Mouse (Mus musculus) MN1 (cell line): ENCODE measurements around the gene Hist1h3g.

Source experiments
- DNase-seq: peaks from one replicate; pipeline ENCODE4 v3.0.0-alpha.2; 2016; ENCODE audit warnings: low spot score

Hist1h3g gene

DNA sequence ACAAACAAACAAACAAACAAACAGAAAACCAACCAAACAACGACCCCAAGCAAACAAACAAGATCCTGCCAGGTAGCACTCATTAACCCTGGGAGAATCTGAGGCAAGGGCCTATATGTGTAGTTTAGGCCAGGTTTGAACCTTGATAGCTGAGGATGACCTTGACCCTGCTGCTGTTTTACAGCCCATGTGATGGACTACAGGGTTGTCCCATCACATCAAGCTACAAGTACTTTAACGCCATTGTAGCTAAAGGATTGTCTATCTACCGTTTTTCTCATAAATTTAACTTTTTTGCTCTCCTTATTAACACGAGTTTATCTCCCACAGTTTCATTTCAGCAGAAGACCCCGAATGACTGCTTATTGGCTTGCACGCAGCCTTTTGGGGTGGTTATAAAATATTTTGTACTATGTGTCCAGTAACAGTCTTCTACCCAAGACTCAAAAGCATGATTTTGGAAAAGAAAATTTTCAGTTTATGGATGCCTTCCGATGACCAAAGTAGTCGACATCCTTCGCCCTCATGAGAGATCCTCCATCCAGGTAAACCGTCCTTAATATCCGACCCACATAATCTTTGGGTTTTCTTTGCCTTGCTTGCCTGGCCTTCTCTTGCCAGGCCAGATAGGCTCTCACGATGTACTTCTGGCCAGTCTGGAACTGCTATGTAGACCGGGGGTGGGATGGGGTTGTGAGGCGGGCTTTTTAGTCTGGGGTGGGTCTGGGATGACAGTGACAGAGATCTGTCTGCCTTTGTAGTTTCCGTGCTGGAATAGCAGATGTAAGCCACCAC lies 19.2 kb upstream of the Hist1h3g start:
- DNase-seq = no peak

DNA sequence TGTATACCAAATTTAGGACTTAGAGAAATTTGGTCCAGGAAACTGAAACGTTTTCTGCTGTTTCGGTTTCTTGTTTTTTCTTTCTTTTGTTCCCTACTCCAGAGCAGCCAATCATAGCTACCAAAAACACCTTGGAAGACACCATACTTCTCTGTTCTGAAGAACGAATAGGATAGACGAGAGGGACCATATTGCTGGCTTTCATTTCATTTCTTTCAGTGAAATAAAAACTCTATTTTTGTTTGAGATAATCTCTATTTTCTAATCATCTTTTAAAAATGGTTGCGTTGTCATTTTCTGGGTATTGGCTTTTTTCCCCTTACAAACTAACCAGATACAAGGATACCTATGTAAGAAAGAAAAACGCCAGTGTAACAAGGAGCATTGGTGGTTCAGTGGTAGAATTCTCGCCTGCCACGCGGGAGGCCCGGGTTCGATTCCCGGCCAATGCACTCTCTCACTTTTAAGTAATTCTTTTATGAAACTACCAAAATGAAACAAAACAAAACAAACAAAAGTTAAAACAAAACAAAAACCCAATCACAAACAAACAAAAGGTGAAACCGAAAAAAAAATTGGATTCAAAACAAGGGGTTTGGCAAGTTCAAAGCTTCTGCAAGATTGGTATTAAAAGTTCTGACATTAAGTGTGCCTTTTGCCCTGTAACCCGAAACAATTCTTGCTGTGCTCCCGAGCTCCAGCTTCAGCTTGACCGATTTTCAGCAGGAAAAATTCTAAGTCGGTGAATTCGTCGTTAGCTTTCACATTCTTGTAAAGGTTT lies 18.2 kb upstream of the Hist1h3g start:
- peak; percentile 82 for DNase-seq

DNA sequence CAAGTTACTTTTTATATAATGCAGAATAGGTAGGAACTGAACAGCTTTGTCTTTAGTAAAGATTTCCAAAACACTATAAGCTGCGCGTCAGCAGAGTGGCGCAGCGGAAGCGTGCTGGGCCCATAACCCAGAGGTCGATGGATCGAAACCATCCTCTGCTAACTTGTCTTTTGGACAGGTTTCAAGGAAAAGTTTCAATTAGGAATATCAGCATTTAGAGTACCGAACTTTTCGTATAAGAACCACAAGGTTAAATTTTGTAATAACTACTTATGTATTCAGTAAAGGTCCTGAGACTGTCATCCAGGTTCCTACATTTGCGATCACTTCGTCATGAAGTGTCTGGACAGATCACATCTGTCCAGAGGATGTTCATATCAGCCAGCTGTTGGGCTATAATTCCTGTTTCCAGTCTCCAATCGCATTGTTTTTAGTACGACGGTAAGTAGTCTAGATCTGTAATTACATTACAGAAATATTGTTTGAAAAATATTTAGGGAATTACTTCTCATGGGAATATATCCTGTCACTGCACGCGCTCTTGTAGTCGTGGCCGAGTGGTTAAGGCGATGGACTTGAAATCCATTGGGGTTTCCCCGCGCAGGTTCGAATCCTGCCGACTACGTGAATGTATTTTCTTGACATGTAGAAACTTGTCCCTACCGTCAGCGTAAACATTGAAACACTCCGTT lies 17.5 kb upstream of the Hist1h3g start:
- DNase-seq = peak; percentile 86

DNA sequence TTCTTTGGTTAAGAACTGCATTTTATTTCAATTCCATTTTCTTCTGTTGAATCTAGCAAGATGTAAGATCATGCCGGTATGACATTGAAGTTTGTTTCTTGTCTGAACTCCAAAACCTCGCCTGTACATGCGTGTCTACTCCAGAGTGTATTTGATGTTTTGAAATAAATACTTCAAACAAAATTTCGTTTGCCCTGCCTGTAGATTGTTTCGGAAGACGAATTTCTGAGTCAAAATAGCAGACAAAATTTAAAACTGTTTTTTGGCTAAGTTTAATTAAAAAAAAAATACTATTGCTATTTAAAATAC lies 17.0 kb upstream of the Hist1h3g start:
- DNase-seq = no peak

DNA sequence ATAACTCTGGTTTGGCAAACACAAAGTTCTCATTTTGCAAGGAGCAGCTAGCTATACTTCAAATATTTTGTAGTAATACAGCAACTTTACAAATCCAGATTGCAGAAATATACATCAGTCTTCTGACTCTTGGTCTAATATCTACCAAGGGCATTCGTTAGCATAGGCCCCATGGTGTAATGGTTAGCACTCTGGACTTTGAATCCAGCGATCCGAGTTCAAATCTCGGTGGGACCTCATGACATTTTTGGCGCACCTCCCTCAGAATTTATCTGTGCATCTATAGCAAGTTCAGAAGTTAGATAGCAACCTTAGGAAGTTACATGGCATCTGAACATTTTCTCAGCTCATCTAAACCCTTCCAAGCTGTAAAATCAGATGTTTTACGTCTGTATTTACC lies 16.3 kb upstream of the Hist1h3g start:
- DNase-seq = peak; percentile 85

DNA sequence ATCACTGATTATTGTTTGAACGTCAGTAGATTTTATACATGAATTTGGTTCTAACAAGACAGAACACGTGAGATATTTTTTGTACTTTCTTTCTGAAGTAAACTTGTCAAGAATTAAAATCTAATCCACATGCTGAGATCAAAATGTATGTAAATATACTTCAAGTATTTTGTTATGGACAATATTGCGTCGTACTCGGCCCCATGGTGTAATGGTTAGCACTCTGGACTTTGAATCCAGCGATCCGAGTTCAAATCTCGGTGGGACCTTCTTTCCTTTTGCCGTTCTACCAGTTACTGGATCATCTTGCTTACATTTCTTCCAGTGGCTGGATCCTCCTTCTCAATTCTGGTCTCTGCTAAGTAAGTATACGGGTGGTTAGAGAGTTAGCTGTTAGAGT lies 15.8 kb upstream of the Hist1h3g start:
- DNase-seq = peak; percentile 85

DNA sequence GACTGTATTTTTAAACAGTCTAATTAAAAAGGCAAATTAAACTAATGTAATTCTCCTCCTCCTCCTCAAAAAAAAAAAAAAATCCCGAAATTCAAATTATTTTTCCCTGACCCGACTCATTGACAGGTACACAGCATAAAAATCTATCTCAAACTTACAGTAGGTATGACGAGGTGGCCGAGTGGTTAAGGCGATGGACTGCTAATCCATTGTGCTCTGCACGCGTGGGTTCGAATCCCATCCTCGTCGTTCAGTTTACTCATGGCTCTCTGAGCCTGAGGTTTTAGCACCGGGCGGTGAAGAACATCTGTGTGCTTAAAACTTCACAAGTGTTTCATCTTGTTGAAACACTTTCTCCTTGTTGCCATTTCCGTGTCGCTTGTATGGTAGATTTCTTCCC lies 13.5 kb upstream of the Hist1h3g start:
- peak; percentile 77 for DNase-seq

- DNase-seq = no peak
These were observed 11.2 kb upstream of the Hist1h3g start for GRCm38 (mm10) chr13:23523976-23524375.

GRCm38 (mm10) chr13:23524654-23525053 lies 10.6 kb upstream of the Hist1h3g start:
- peak; percentile 83 for DNase-seq

- peak; percentile 67 for DNase-seq
These were observed 9.3 kb upstream of the Hist1h3g start for GRCm38 (mm10) chr13:23525901-23526300.

- DNase-seq = peak; percentile 94
These were observed 8.9 kb upstream of the Hist1h3g start for GRCm38 (mm10) chr13:23526312-23526711.

DNA sequence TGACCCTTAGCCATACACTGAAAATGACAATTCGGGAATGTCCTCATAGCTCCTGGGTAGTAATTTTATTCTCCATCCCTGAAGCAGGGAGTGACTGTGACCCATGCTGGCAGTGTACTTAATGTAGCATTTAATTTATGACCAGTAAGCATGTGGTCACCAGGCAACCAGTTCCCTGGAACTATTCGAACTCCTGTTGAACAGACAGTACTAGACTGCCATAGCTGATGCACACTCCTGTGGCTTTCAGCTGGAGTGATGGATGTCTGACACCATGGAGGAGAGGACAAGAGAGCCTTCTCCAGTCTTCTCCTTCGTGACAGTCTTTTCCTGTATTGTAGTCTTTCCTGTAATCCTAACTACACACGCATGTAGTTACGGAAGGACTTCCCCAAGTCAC lies 6.2 kb upstream of the Hist1h3g start:
- no peak for DNase-seq

GRCm38 (mm10) chr13:23529480-23530165 lies 5.6 kb upstream of the Hist1h3g start:
- no peak for DNase-seq

- peak; percentile 75 for DNase-seq
These were observed 4.9 kb upstream of the Hist1h3g start for GRCm38 (mm10) chr13:23530181-23530900.

GRCm38 (mm10) chr13:23530901-23531875 lies 4.0 kb upstream of the Hist1h3g start, which contains the start of gene Hist1h4h:
Hist1h4h (plus strand) TSS chr13:23531050.
- peak; percentile 96 for DNase-seq

- no peak for DNase-seq
These were observed 2.8 kb upstream of the Hist1h3g start for GRCm38 (mm10) chr13:23532262-23533075.

DNA sequence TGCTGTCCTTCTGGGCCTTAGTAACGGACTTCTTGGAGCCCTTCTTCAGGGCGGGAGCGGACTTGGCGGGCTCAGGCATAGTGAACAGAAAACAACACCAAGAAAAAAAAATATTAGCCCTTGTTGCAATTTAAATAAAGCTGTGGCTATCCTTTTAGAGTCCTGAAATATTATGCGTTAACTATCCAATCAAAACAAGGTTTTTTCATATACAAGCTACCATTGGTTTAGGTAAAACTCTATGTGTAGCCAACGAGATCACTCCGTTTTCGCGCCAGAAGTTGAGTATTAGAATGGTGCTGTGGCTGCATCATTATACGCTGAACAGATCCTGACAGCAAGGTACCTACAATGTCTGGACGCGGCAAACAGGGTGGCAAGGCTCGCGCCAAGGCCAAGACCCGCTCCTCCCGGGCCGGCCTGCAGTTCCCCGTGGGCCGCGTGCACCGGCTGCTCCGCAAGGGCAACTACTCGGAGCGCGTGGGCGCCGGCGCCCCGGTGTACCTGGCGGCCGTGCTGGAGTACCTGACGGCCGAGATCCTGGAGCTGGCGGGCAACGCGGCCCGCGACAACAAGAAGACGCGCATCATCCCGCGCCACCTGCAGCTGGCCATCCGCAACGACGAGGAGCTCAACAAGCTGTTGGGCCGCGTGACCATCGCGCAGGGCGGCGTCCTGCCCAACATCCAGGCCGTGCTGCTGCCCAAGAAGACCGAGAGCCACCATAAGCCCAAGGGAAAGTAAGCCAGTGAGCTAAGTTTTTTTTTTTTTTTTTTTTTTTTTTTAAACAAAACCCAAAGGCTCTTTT lies 1.5 kb upstream of the Hist1h3g start, which contains the start of gene Hist1h2af:
Gene Hist1h2af, plus strand, starts transcription at position 347 of the 808 bp plus-strand sequence.
- peak; percentile 86 for DNase-seq

- DNase-seq = peak; percentile 37
These were observed 672 bp upstream of the Hist1h3g start for GRCm38 (mm10) chr13:23534368-23535131.
